Mouse (Mus musculus): ENCODE measurements around the gene Ccdc61.
A peak's percentile ranks its signal among the peaks of the same experiment; 100 is the strongest.

The Ccdc61 gene

DNA sequence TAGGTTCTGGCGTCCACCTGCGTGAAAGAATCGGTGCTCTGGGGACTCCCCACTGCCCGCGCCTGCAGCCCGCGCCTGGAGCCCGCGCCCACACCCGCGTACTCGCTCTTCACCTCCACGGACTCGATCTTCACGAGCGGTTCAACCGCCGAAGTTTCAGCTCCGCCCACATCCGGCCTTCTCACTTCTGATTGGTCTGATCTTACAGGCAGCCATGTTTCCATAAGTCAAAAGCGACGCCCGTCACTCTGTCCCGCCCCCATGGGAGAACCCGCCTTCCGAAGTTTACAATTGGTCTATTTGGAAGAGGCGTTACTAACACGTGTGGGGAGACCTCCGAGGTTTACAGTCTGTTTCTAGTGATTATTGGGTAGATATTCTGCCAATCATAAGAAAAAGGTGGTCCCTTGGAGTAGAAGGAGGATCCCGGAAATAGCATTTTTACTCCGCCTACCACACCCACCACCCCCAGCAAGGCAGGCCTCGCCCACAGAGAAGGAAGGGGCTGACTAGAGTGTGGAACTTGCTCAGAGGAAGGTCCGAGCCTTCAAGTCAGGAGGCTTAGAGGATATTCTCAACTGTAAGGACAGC lies at the start of gene Ccdc61:
TSS of gene Ccdc61 (minus strand) at position 175 of the 591 bp plus-strand sequence.
- peak; percentile 96 to 99 for DNase-seq

GRCm38 (mm10) chr7:18959446-18959845 lies 49.2 kb upstream of the Ccdc61 start:
- DNase-seq = no peak

DNA sequence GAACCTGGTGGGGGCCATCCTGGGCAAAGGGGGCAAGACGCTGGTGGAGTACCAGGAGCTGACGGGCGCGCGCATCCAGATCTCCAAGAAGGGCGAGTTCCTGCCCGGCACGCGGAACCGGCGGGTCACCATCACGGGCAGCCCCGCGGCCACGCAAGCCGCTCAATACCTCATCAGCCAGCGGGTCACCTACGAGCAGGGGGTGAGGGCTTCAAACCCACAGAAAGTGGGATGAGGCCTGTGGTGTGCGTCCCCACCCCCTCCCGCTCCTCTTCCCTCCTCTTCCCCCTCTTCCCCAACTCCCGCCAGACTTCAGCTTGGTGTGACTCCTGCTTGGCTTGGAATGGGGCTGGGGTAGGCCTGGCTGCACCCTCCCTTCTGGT lies 48.2 kb upstream of the Ccdc61 start:
- DNase-seq = no peak

- no peak for DNase-seq
Observed at GRCm38 (mm10) chr7:18957569-18958383, 47.6 kb upstream of the Ccdc61 start.

- DNase-seq = no peak
Observed at GRCm38 (mm10) chr7:18951397-18951796, 41.2 kb upstream of the Ccdc61 start.

GRCm38 (mm10) chr7:18950523-18951315 lies 40.5 kb upstream of the Ccdc61 start:
- DNase-seq = no peak

DNA sequence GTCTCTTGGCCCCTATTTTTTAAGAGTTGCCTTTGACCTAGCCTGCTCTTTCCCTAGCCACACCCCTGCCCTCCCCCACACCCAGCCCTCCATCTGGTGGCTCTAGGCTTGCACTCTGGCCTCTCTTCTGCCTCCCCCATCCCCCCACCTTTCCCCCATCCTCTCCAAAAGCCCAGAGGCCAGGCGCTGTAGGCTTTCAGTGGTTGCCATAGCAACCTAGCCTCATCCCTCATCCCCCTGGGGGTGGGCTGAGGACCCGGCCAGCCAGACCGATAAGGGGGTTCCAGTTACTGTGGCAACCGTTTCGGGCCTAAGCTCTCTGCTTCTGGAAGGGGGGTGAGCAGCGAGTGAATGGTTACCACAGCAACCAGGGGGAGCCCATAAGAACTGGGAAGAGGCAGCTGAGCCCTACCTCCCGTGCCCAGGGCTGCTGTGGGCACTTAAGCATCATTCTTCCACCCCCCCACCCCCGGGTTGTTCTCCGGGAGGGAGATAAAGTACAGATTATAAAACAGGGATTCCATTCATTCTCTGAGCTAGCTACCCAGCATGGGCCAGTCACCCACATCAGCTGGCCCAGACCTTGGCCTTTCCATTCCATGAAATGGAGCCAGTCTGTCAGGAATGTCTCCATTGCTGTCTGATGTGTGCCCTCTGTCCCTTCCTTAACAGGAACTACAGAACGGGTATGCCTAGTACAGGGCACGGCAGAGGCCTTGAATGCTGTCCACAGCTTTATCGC lies 39.7 kb upstream of the Ccdc61 start:
- DNase-seq = no peak

DNA sequence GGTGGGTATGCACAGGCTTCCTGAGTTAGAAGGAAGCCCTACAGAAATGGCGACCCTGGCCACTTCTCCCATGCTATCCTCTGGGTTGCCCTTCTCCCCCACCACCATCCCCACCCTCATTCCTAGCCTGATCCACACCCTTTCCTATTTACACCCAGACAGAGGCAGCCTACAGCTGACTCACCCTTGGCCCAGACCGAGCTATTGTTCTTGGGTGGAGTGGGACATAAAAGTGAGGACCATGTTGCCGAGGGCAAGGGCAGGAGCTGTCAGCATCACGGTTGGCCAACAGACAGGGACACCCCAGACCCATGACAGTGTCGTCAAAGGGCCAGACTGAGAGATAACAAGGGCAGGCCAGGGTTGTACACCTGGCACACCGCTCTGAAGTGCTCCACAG lies 37.9 kb upstream of the Ccdc61 start:
- DNase-seq = no peak

GRCm38 (mm10) chr7:18942815-18943214 lies 32.6 kb upstream of the Ccdc61 start:
- DNase-seq = no peak

DNA sequence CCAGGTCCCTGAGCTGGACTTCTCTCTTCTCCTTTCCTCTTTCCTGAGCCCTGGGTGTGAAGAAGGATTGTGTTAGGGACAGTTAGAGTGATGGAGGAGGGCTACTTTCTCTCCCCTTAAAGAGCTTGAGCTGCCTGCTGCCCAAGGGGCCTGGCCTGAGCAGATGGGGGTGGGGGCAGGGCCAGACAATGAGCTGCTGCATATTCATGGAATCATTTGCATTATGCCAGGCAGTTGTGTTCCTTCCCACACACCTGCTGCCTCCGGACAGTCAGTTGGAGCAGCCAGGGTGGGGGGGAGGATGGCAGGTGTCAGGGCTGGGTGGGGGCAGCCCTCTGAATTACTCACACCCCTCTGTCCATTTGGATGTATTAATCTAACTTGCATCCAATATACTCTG lies 32.2 kb upstream of the Ccdc61 start:
- DNase-seq = no peak

GRCm38 (mm10) chr7:18927759-18928158 lies 17.5 kb upstream of the Ccdc61 start:
- no peak for DNase-seq

GRCm38 (mm10) chr7:18926911-18927310 lies 16.7 kb upstream of the Ccdc61 start:
- no peak for DNase-seq

DNA sequence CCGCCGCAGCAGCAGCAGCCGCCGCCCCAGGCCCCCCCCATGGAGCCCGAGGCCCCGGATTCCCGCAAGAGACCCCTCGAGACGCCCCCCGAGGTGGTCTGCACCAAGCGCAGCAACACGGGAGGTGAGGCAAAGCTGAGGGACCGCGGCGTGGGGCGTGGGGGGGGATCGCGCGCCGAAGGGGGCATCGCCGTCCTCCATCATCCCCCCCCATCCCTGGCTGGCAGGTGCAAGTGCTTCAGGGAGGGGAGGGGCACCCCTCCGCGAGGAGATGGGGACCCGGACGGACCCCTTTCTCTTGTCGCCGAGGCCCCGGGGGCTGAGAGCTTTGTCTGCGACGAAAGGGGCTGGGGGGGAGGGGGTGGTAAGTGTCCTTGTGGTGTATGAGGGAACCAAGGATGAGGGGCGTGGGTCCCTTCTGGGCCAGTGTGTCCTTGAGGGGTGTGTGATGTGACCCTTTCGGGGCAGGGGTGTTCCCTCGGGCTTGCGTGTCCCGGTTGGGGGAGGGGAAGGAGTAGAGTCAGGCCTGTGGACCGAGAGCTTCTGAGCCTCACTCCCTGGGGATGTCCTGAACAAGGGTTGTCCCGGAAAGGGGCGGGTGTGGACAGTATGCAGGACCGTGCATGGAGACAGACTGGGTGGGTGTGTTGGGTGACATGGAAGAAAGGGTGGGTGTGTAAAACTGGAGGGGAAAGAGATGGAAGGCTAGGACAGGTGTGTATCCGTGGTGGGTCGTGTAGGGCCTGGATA lies 16.0 kb upstream of the Ccdc61 start:
- no peak for DNase-seq

GRCm38 (mm10) chr7:18925162-18925938 lies 15.1 kb upstream of the Ccdc61 start, which contains the start of gene Nova2:
Nova2 (plus strand) TSS chr7:18925888.
- peak in 1 of 2 experiments; percentile 22 for DNase-seq

DNA sequence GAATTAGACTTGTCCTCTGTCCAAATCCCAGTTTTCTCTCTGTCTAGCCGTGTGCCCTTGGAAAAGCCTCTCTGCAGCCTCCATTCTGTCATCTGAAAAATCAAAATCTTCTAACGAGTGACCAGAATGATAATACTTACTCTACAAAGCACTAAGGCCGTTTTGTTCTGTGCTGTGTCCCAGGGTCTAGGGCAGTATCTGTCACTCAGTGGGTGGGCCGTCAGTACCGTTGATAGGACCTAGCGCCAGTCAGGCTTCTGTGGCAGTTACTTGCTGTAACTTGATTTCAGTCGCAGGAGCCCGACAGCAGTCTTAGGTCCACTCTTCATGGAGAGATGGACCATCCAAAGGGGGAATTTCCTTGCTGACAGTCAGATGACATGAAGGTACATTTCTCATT lies 14.1 kb upstream of the Ccdc61 start:
- no peak for DNase-seq

DNA sequence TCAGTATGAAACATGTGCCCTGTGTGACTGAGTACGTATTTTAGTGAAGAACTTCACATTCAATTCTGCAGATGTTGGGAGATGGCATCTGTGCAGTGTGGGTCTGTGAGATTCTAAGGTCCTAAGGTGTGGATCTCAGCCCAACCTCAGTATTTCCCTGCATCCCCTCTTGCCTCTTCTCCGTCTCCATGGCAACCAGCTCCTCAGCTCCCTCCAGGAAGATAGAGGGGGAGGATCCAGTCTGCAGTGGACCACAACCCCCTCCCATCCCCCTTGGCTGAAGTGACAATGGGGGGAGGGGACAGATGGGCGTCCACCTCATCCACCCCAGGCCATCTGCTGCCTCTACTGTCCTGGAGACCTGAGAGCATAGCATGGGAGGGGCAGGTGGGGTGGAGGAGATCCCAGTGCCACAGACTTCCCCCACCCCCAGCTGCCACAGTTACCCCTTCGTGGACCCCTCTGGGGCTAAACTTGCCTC lies 13.5 kb upstream of the Ccdc61 start:
- DNase-seq = no peak

DNA sequence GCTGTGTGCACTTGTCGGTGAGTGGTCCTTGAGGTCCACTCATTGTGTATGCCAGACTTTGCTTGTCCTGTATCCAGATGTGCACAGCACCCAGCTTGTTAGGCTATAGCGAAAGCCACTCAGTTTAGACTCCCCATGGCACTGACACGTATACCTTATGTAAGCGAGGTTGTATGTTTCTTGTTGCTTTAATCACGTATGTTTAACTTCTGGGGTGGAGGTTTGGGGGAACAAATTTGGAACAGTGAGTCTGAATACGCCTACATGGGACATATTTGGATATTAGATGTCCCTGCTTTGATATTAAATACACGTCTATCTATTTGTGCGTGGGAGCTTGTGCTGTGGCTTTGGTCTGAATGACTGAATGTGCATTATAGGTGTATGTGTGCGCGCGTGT lies 13.1 kb upstream of the Ccdc61 start:
- DNase-seq = no peak

GRCm38 (mm10) chr7:18922807-18923206 lies 12.6 kb upstream of the Ccdc61 start:
- DNase-seq = no peak

DNA sequence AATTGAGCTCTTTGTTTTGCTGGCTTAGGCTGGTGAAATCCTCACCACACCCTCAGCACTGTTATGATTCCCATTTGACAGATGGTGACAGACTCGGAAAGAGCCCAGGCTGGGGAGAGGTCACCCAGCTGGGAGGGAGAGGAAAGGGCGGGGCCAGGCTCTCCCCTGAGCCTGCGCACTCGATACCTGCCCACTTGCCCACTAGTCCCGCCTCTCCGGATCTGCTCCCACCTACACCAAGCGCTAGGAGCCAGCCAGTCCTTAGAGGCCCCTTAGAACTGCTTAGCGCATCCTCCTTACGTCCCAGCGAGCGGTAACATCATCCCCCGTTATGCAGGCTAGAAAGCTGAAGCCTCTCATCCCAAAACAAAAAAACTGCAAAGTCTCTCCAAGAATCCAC lies 10.9 kb upstream of the Ccdc61 start:
- peak in 1 of 2 experiments; percentile 28 for DNase-seq

GRCm38 (mm10) chr7:18917931-18918330 lies 7.7 kb upstream of the Ccdc61 start:
- DNase-seq = no peak

GRCm38 (mm10) chr7:18916254-18916653 lies 6.0 kb upstream of the Ccdc61 start:
- no peak for DNase-seq
